Mouse (Mus musculus): ENCODE data around the gene Magi1. TPM values are rescaled to one million over a fixed set of nuclear protein-coding genes. Genes with fewer than 3 reads are reported as not detected.

Magi1 gene
- total and polyA plus RNA-seq, 2 experiments from 2014 or later = 27.6 to 45.4 TPM

DNA sequence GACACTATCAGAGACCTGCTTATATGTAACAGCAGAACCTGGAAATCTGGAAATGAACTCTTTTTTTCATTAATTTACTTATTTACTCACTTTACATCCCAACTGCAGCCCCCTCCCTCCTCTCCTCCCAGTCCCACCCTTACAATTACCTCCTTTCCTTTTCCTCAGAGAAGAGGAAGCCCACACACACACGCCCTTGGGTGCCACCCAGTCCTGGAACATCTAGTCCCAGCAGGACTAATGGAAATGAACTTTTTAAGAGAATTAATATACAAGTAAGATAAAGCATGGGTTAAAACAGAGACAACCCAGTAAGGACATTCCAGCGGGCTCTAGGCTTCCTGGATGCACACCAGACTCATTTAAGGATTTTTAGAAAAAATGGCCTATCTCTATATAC lies 46.8 kb downstream of the Magi1 start:
- no peaks in the 10 kb centered on the region for H3K9me3 ChIP-seq (ENCODE audit: low read length)
- DNase-seq (ENCODE audit: low spot score) (no peak), ATAC-seq (ENCODE audit: low FRiP score) (no peak)
- no peak overlapping the region for H3K4me2 ChIP-seq (ENCODE audit: low read depth, low read length, poor library complexity, severe bottlenecking)
- WGBS = 90% methylated on average over 2 of the region's 2 CpGs
- no peak overlapping the region for H3K27ac ChIP-seq (ENCODE audit: low read depth, low read length)
- no peaks in the 10 kb centered on the region for H3K36me3 ChIP-seq (ENCODE audit: insufficient read depth, low read length)
- no peaks in the 10 kb centered on the region; the same call in 1 of the 2 replicates for H3K4me1 ChIP-seq (ENCODE audit: insufficient read depth, low read length)
- H3K4me3 ChIP-seq (ENCODE audit: low read depth, low read length) = no peak overlapping the region
- H3K9ac ChIP-seq (replicated peaks; ENCODE audit: low read length, poor library complexity, severe bottlenecking) = no peak overlapping the region
- TF ChIP-seq CTCF (IDR thresholded peaks at IDR 0.05) = no peak
- H3K27me3 ChIP-seq (ENCODE audit: insufficient read depth, low read length) = no peaks in the 10 kb centered on the region

DNA sequence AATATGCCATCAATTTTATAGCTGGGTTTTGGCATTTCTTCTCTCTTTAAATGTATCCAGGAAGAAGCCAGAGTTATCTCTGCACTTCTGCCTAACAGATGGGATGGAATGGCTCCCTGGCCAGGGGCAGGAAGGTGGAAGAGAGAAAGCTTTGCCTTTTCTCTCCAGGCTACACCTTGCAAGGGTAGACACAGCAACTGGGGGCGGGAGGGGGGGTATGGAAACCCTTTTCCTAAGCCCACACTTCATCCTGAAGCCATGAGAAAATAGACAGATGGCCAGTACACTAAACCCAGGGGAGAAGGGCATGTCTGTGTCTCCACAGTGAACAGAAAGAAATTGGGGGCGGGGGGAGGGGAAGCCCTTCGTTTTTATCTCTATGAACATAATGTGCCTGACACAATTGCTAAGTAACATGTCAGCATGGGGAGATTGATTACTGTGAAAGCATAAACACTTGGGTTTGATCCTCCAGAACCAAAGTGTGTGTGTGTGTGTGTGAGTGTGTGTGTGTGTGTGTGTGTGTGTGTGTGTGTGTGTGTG lies 51.4 kb downstream of the Magi1 start:
- ATAC-seq (ENCODE audit: low FRiP score) (no peak), DNase-seq (ENCODE audit: low spot score) (peak; percentile 27)
- Histone ChIP-seq H3K27me3 (ENCODE audit: insufficient read depth, low read length) (no peaks in the 10 kb centered on the region), H3K4me3 (ENCODE audit: low read depth, low read length) (no peak overlapping the region), H3K36me3 (ENCODE audit: insufficient read depth, low read length) (no peaks in the 10 kb centered on the region), H3K27ac (ENCODE audit: low read depth, low read length) (no peak overlapping the region), H3K4me2 (ENCODE audit: low read depth, low read length, poor library complexity, severe bottlenecking) (no peak overlapping the region), H3K9ac (replicated peaks; ENCODE audit: low read length, poor library complexity, severe bottlenecking) (no peak overlapping the region), H3K9me3 (ENCODE audit: low read length) (no peaks in the 10 kb centered on the region), H3K4me1 (ENCODE audit: insufficient read depth, low read length) (no peaks in the 10 kb centered on the region)
- TF ChIP-seq CTCF (IDR thresholded peaks at IDR 0.05) = no peak
- WGBS = 54% methylated on average over 3 of the region's 3 CpGs

DNA sequence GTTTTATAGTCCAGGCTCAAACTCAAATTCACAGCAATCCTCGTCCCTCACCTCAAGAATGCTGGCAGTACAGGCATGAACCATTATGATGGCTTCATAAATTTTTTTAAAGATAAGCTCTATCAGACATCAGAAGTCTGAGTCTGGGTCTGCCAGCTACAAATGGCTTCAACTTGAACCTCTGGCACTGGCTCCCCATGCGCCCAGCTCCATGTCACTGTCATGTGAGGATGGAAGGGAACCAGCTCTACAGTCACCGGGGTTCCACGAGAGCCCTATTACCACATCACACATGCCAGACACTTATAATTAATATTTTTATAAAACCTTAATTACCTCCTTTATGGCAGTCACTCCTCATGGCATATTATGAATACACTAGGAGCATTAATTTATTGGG lies 51.9 kb downstream of the Magi1 start:
- H3K27me3 ChIP-seq (ENCODE audit: insufficient read depth, low read length) = no peaks in the 10 kb centered on the region
- H3K4me2 ChIP-seq (ENCODE audit: low read depth, low read length, poor library complexity, severe bottlenecking) = no peak overlapping the region
- H3K36me3 ChIP-seq (ENCODE audit: insufficient read depth, low read length) = no peaks in the 10 kb centered on the region
- DNase-seq (ENCODE audit: low spot score) (no peak), ATAC-seq (ENCODE audit: low FRiP score) (no peak)
- H3K27ac ChIP-seq (ENCODE audit: low read depth, low read length) = no peak overlapping the region
- no peak for TF ChIP-seq CTCF (IDR thresholded peaks at IDR 0.05)
- H3K4me1 ChIP-seq (ENCODE audit: insufficient read depth, low read length) = no peaks in the 10 kb centered on the region
- H3K4me3 ChIP-seq (ENCODE audit: low read depth, low read length) = no peak overlapping the region
- 62% methylated on average over 4 of the region's 4 CpGs for WGBS
- H3K9ac ChIP-seq (replicated peaks; ENCODE audit: low read length, poor library complexity, severe bottlenecking) = no peak overlapping the region
- H3K9me3 ChIP-seq (ENCODE audit: low read length) = no peaks in the 10 kb centered on the region

DNA sequence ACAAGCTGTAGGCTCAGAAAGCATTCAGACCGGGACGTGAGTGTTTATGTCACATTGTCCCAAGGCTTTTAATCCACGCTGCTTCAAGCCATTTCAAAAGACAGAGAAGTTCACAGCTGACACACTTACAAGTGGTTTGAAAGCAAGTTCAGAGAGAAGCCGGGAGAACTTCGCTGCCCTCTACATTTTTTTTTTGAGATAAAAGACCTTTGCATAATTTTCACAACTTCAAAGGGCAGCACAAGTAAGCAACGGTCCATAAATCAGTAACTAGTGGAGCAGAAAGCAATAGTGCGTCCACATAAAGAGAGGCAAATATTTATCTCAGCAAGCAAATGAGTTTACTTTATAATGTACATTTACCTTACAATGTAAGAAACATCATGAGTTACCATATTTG lies 52.4 kb downstream of the Magi1 start:
- DNase-seq (ENCODE audit: low spot score) (no peak), ATAC-seq (ENCODE audit: low FRiP score) (no peak)
- H3K4me2 ChIP-seq (ENCODE audit: low read depth, low read length, poor library complexity, severe bottlenecking) = no peak overlapping the region
- no peak overlapping the region for H3K9ac ChIP-seq (replicated peaks; ENCODE audit: low read length, poor library complexity, severe bottlenecking)
- no peaks in the 10 kb centered on the region for H3K36me3 ChIP-seq (ENCODE audit: insufficient read depth, low read length)
- no peak overlapping the region for H3K4me3 ChIP-seq (ENCODE audit: low read depth, low read length)
- no peaks in the 10 kb centered on the region for H3K4me1 ChIP-seq (ENCODE audit: insufficient read depth, low read length)
- no peak overlapping the region for H3K27ac ChIP-seq (ENCODE audit: low read depth, low read length)
- WGBS = 15% methylated on average over 7 of the region's 7 CpGs
- no peak for TF ChIP-seq CTCF (IDR thresholded peaks at IDR 0.05)
- no peaks in the 10 kb centered on the region for H3K27me3 ChIP-seq (ENCODE audit: insufficient read depth, low read length)
- no peaks in the 10 kb centered on the region for H3K9me3 ChIP-seq (ENCODE audit: low read length)

DNA sequence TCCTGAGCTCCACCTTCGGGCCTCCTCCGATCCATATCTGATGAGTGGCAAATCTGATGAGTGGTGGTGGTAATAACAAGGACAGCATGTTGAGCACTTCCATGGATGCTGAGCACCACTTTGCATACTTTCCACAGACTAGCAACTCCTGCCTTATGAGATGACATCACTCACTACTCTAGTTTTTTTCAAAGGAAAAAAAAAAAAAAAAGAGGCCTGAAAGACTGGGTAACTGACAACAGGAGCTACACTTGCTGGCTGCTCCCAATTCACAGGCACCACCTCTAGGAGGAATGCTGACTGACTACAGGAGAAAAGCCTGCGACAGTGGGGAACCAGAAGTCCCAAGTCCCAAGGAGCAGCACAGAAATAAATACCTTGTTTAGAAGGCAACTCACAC lies 52.8 kb downstream of the Magi1 start:
- Histone ChIP-seq H3K27ac (ENCODE audit: low read depth, low read length) (no peak overlapping the region), H3K9me3 (ENCODE audit: low read length) (no peaks in the 10 kb centered on the region), H3K27me3 (ENCODE audit: insufficient read depth, low read length) (no peaks in the 10 kb centered on the region), H3K9ac (replicated peaks; ENCODE audit: low read length, poor library complexity, severe bottlenecking) (no peak overlapping the region), H3K4me3 (ENCODE audit: low read depth, low read length) (no peak overlapping the region), H3K4me2 (ENCODE audit: low read depth, low read length, poor library complexity, severe bottlenecking) (no peak overlapping the region), H3K36me3 (ENCODE audit: insufficient read depth, low read length) (no peaks in the 10 kb centered on the region), H3K4me1 (ENCODE audit: insufficient read depth, low read length) (no peaks in the 10 kb centered on the region)
- DNase-seq (ENCODE audit: low spot score) (no peak), ATAC-seq (ENCODE audit: low FRiP score) (no peak)
- WGBS = 49% methylated on average over 3 of the region's 3 CpGs
- no peak for TF ChIP-seq CTCF (IDR thresholded peaks at IDR 0.05)

DNA sequence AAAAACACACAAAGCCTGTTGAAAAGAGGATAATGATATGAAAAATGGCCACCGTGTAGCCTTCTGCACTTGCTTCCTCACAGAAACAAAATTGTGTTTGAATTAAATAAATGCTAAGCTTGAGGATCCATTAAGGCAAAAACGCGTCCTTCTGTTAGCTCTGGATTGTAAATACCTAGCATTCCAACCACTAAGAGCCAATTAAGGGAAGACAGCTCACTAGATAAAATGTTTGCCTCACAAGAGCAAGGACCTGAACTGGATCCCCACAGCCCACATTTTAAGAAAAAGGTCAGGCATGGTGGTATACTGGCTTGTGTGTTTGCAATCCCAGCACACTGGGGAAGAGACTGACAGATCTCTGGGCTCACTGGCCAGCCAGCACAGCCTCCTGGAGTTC lies 53.6 kb downstream of the Magi1 start:
- Histone ChIP-seq H3K36me3 (ENCODE audit: insufficient read depth, low read length) (no peaks in the 10 kb centered on the region), H3K9me3 (ENCODE audit: low read length) (no peaks in the 10 kb centered on the region), H3K4me3 (ENCODE audit: low read depth, low read length) (no peak overlapping the region), H3K4me1 (ENCODE audit: insufficient read depth, low read length) (no peaks in the 10 kb centered on the region), H3K9ac (replicated peaks; ENCODE audit: low read length, poor library complexity, severe bottlenecking) (no peak overlapping the region), H3K4me2 (ENCODE audit: low read depth, low read length, poor library complexity, severe bottlenecking) (no peak overlapping the region), H3K27me3 (ENCODE audit: insufficient read depth, low read length) (no peaks in the 10 kb centered on the region), H3K27ac (ENCODE audit: low read depth, low read length) (no peak overlapping the region)
- WGBS = 83% methylated on average over 3 of the region's 3 CpGs
- no peak for DNase-seq (ENCODE audit: low spot score)
- TF ChIP-seq CTCF (IDR thresholded peaks at IDR 0.05) = no peak
- no peak for ATAC-seq (ENCODE audit: low FRiP score)

Data from midbrain, postnatal 0 days (tissue).